Mouse (Mus musculus) right cerebral cortex, postnatal 36 days (tissue): ENCODE measurements at regions not wholly inside any gene's neighbourhood (a gene's known extent, or its start where the extent isn't known, plus 50 kb on each side); places are given as distances from the start of the nearest gene placed in this dataset.
A peak's percentile ranks its signal among the peaks of the same experiment; 100 is the strongest.

ENCODE experiments used
- DNase-seq, 2 experiments: peaks; one replicate each; pipeline ENCODE4 v3.0.0; 2022; ENCODE audit warnings: low spot score in 2 of 2, mixed read lengths in 1 of 2

DNA sequence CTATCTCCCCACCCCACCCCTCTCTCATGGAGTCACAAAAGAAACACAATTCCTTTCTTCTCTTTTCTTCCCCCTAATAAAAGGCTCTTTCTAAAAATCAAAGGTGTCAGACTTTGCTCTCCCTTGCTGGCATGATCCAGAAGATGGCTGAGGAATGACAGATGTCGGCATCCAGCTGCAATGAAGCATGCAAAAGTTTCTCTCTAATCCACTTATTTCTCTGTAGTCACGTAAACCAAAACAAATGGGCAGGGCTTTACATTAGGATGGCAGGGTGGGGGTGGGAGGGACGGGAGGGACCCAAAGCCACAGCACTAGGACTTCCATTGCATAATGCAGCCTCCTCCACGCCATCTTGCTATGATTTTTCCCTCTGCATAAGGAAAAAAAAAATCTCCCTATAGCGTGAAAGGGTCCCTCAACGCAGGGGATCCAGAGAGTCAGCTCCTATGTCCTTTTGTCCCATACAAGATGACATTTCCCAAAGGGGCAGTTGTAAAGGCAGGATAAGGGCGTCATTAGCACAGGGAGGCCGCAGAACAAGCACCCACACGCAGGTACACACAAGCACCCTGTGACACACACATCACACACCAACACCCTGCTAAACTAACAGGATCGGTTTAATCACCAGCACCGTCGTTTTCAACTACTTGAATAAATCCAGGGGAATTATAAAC lies 437.1 kb downstream of the Zfp536 start:
- no peak for DNase-seq

DNA sequence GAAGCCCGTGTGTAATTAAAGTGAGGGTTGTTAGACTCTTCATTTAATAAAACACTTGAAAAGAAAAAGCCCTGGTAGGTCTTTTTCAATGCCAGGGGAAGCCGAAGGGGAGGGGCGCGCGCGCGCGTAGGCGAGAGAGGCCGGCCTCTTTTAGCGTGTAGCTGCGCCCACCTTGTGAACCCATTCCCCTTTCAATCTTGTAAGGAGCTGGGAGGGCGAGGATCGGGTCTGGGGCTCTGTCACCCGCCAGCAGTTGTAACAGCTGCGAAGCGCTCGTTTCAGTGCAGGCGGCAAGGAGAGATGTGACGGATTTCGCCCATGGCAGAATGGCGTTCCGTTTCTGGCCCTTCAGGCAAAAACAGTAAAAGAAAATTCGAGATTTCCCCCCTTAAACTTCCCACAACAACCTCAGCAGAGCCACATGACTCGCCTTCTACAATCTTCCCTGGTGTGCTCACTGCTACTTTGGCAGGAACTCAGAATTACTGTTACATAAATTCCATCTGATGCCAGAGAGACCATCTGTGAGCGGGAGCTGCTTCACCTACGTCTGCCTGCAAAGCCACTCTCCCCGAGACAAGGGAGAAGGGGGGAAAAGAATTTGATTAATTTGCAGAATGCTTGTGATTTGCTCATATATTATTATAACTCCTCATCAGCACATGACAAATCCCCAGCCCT lies 436.4 kb downstream of the Zfp536 start:
- DNase-seq: peak; percentile 81 to 86

GRCm38 (mm10) chr7:37337616-37338015 lies 435.8 kb downstream of the Zfp536 start:
- no peak for DNase-seq

GRCm38 (mm10) chr7:37338067-37338501 lies 435.4 kb downstream of the Zfp536 start:
- DNase-seq: no peak

DNA sequence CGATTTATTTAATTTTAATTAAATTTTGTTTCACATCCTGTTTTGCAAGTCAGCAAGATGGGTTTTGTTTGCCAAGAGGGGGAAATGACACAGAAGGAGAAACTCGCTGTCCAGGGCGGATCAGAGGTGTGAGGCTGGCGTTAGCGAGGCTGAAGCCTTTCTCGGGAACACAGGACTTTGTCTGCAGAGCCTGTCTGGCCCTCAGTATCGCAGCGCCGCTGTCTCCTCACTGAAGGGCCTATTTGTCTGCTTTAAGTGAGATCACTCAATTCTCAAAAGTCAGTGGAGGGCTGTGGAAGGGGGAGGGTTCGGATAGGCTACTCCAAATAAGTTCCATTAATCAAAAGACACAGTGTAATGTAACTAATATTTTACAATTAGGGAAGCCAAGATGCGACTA lies 430.8 kb downstream of the Zfp536 start:
- DNase-seq: no peak

DNA sequence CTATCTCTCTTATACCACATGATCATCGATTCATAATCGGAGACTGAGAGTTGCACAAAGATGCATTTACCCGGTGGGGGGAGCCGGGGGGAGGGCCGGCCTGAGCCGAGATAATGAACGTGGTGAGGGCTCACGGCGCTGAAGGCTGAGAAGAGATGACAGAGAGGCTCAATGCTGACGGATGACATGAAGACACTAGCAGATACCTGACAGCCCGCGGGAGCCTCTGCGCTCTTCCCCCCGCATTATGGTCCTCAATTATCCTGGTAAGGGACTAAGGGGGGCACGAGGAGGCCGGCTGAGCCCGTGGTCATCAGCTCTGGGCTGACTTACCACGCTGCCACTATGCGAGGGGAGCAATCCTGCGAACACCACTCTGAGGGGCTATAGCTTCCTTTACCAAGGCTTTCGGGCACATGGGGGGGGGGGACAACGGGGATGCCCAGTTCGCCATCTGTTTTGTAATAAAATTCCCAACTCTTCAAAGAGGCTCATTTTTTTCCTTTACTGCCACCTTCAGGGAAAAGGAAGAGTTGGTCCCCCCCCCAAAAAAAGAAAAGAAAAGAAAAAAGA lies 430.3 kb downstream of the Zfp536 start:
- no peak for DNase-seq

DNA sequence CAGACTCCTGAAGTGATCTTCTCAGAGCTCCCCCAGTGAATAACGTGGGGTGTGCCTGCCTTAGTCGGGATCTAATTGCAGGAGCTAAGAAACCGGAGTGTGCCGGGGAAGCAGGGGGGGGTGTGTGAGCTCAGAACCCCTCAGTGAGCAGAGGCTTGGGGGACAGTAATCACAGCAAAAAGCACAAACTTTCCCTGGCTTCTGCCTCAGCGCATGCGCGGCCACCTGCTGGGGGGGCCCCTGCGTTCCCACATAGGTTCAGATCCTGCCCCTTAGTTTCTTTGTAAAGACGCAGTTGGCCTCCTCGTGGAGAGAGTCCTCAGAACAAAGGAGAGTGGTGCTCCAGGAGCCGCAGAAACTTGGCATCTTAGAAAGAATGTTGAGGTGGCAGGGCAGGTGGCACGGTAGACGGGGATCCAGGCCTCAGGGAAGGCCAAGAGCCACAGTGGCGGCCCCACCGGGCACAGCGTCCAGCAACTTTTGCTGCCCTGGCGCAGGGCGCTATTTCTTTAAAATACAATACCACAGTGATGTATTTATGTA lies 429.7 kb downstream of the Zfp536 start:
- no peak for DNase-seq

DNA sequence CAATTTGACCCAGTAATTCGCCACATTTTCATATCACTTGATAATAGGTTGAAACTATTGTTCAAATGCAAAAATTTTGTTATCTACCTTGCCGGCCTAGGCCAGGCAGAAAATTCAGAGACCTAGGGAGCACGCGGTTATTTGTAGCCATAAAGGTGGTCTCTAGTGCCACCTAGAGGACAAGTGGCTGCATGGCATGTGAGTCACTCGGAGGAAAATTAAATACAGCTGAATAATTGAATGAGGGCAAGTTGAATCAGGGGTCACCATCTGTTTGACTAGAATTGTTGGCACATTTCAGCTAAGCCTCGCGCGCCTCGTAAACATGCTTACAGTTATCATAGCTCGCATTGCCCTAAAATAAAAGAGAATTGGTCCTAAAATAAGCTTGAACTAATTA lies 427.4 kb downstream of the Zfp536 start:
- DNase-seq: peak; percentile 58 to 65

GRCm38 (mm10) chr7:37357647-37358395 lies 415.6 kb downstream of the Zfp536 start:
- DNase-seq: peak; percentile 74 to 79

DNA sequence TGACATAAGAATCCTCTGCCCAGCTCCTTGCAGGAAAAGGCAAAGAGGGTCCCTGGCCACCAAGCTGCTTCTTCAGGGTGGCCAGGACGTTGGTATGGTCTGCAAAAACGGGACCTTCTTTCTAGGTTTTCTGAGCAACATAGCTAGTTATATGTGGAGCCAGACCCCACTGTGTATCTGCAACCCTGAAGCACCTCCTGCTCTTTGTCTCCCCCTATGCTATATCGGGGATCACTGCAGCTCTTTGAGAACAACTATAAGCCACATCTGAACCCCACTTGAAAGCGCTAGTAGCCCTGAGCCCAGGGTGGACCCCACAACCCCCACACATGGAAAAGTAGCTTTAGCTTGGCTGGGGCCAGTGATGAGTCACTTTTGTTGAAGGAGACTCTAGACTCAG lies 414.9 kb downstream of the Zfp536 start:
- DNase-seq: no peak

DNA sequence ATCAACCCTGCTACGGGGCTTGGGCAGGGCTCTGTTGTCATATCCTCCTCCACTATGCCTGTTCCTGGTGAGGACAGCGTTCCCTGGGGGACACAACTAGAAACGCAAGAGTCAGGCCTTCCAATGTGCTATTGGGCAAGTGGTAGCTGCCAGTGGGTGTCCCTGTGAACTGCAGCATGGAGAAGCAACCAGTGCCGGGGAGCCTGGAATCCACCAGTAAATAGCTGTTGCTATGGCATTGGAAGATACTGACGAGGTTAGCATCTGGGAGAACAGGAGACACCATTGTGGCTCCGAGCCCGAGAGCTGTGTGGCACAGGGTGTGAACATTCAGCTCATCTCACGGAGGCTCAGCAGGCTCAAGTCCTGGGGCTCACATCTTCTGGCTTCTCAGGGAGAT lies 414.0 kb downstream of the Zfp536 start:
- DNase-seq: no peak

DNA sequence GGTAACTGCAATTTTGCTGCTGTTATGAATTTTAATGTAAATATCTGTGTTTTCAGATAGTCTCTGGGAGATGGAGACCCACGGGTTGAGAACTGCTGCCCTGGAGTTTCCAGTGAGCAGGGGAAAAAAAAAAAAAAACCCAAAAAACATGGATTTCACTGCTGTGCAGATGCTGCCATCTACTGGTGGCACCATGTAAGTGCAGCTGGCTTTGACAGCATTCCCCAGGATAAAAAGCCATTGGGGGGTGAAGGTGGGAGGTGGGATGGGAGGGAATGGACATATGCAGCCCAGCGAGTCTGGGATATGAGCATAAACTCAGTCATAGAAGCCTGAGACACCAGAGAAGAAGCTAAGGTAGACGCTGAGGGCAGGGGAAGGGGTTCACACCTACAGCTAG lies 413.3 kb downstream of the Zfp536 start:
- DNase-seq: no peak

DNA sequence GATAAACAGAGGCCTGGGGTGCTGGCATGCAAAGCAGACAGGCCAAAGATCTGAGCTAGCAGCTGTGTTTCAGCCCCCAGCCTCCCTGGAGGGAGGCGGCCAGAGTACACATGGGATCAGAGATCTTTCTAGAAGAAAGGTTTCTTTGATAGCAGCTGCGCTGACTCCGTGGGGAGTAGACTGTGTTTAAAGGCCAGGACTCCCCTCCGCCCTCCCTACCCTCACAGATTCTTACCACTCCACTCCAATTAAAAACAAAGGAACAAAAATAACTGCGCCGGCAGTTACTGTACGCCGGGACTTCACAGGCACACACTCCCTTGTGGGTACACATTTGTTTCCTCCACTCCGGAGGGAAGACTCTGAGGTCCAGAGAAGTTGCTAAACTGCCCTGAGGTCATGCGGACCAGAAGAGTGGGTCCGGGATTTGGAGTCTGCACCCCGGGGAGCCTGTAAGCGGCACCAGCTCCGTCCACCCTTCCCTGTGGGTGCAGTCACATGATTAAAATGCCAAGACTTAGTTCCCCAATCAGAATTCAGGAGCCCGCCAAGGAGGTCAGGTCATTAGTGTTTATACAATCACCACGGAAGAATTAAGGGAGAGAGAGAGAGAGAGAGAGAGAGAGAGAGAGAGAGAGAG lies 411.5 kb downstream of the Zfp536 start:
- no peak for DNase-seq

- DNase-seq: no peak
These were observed 410.6 kb downstream of the Zfp536 start for GRCm38 (mm10) chr7:37362879-37363278.

GRCm38 (mm10) chr7:37363629-37364175 lies 409.7 kb downstream of the Zfp536 start:
- no peak for DNase-seq

DNA sequence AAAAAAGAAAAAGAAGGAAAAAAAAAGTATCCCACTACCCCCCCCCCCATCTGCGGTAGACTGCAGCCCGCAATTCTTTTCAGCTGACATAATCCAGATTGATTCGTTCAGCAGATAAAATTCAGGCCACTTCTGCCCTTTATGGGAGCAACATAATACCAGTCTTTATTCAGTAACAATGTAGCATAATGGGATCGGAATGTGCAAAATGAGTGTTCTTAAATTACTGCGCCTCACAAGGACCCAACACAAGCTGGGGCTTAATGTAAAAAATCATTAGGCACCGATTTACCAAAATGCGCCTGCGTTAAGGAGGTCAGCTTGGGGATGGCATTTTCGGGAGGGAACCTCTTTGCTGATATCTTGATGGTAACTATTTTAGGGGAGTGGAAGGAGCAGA lies 409.2 kb downstream of the Zfp536 start:
- no peak for DNase-seq

GRCm38 (mm10) chr7:37366006-37366405 lies 407.4 kb downstream of the Zfp536 start:
- DNase-seq: no peak

DNA sequence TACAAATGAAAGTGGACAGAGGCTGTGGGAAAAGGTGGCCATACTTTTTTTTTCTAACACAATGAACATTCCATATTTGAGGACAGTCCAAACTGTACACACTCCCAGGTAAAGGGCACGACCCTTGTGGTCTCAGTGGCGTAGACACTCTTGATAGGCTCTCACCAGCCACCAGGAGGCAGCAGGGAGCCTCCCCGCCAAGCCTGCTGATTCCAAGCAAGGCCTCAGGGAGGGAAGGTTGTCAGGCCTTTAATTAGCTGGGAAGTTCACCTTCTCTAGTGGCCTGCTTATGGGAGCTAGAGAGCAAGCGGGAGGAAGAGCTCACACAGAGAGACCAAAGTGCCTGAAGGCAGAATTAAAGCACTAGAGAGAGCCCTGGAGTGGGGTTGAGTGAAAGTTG lies 403.7 kb downstream of the Zfp536 start:
- DNase-seq: no peak

DNA sequence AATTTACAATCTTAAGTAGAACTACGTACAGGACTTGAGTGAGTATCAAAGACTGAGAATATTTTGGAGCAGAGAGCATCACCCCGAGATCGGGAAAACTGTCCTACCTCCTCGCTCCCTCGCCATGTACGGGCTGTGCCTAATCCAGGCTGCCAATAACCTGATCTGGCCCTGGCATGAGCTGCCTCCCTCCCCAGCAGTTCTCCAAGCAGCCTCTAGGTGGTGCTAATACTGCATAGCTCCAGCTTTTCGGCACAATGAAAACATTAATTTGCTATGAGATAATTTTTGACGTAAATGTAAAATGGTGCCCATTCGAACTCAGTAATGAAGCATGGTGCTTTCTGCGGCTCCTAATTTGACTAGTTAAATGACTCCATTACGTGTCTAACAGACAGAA lies 399.6 kb downstream of the Zfp536 start:
- peak; percentile 59 to 67 for DNase-seq

- no peak for DNase-seq
These were observed 398.4 kb downstream of the Zfp536 start for GRCm38 (mm10) chr7:37375044-37375443.

DNA sequence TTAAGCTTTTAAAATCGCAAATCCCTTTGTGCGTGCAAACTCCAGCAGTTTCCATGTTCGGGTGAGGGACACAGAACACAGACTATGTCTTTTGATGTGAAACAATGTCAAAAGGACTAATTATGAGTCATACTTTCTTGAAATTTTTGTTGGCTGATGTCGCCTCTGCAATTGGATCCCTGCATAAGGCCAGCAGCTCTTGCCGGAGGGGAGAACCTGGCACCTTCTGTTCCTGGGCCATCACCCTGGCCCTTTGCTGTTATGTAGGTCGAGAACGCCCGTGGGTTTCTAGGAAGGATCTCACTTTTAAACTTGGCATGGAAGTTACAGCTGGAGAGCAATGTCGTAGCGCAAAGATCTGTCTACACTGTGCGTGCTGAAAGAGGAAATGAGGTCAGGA lies 397.9 kb downstream of the Zfp536 start:
- DNase-seq: no peak
